Mouse (Mus musculus): Measurements from ENCODE around the gene March2. TPM values are rescaled to one million over a fixed set of nuclear protein-coding genes. Genes with fewer than 3 reads are reported as not detected.

Gene March2
- total RNA-seq, 2 experiments from 2014 or later: 66.9 to 73.5 TPM

DNA sequence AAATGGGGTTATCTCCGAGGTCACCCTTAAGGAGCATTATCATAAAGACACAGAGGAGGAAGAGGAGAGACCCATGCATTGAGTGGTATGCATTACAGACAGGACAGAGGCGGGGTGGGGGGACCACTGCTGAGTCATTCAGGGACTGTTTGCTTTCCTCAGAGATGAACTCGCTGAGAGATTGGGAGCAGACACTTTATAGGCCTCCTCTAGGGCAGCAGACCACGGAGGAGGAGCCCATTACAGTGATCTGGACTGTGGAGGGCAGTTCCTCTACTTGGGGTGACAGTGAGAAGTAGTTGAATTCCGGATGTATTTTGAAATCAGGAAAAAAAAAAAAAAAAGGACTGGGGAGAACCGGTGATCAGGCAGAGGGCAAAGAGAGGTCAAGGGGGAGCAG, 78.7 kb downstream of the March2 start:
- intact Hi-C loops (cut with DNase I): no loop called here
- no peak for DNase-seq

DNA sequence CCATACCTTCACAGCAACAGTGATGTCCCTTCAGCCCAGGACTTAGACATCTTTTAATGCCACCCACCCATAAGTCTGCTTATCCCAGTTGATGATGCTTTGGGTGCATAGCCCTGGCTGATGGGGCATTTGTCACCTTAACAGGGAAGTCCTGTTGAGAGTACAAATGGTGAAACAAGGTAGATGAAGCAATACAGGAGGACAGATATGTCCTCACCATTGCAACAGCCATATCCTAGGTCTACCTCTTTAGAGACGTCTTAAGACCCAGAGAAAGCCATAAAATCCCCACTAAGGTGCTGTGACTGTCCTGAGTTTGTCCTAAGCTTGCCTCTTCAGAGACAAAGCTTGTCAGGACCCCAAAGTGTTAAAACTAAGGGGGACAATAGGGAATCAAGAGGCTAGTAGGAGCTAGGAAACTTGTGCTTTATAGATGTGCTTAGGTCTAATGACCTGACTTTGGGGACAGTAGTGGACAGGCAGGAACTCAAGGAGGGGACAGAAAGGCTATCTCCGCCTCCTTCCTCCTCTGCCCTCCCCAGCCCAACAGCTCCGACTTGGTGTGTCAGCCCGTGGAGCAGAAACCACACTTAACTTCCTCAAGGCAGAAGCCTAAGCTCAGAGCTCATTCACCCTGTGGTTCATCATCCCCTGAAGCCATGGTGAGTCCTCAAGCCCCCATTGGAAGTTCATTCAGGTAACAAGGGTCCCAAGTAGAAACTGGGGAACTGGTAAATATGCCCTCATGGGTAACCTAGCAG, 80.8 kb downstream of the March2 start, which contains the start of gene Pram1:
Gene Pram1, plus strand, starts transcription at position 541 of the 761 bp plus-strand sequence.
- intact Hi-C loops (cut with DNase I): no loop called here

DNA sequence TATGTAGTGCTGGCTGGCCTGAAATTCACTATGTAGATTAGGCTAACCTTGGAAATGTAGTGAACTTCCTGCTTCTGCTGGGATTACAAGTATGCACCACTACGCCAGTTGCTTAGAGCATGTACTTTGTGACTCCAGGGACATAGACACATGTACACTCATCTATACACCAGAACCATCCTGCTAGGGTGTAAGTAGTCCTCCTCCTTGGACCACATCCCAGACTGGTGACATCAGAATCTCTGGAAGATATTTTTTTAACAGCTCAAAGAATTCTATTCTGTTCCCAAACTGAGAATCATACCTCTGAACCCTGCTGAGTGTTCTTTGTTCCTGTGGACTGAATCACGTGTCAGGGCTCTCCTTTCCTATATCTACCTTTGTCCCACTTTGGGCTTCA, 81.4 kb downstream of the March2 start:
- intact Hi-C loops (cut with DNase I): no loop called here
- DNase-seq: no peak

More for the DNA sequence above, 80.8 kb downstream of the March2 start, which contains the start of gene Pram1:
- DNase-seq: no peak

Other genes starting within 250 kb of the March2 start
- gene Adamts10, start 194.5 kb downstream of the March2 start, total RNA-seq (2021): 10 to 100 TPM; 63.9 to 64.7 TPM
- gene Myo1f, start 163.0 kb downstream of the March2 start, total RNA-seq (2021): 1 to 10 TPM in 1 of 2 experiments, under 1 TPM in 1; 0.92 to 1.3 TPM
- gene Zfp414, start 89.6 kb downstream of the March2 start, total RNA-seq (2021): 10 to 100 TPM; 58.8 to 60.6 TPM
- under 1 TPM in 1 of 2 experiments, not detected in 1; 0.24 TPM for gene Pram1, start 80.6 kb downstream of the March2 start, total RNA-seq (2021)
- gene Hnrnpm, start 31.8 kb downstream of the March2 start, total RNA-seq (2021): 100 to 1,000 TPM; 178 to 195 TPM
- 100 to 1,000 TPM; 361 to 382 TPM for gene Rab11b, start 41.9 kb upstream of the March2 start, total RNA-seq (2021)
- 10 to 100 TPM in 1 of 2 experiments, 1 to 10 TPM in 1; 9.7 to 10.8 TPM for gene Angptl4, start 63.2 kb upstream of the March2 start, total RNA-seq (2021)
- 10 to 100 TPM; 38.6 to 44.1 TPM for gene Kank3, start 91.8 kb upstream of the March2 start, total RNA-seq (2021)
- 1,000 to 10,000 TPM; 1,155 to 1,182 TPM for gene Rps28, start 105.9 kb upstream of the March2 start, total RNA-seq (2021)
- 100 to 1,000 TPM; 214 to 232 TPM for gene Ndufa7, start 105.9 kb upstream of the March2 start, total RNA-seq (2021)
- gene Cd320, start 124.4 kb upstream of the March2 start, total RNA-seq (2021): 10 to 100 TPM; 21.6 to 25.4 TPM
- gene Gm7029, start 155.2 kb upstream of the March2 start, total RNA-seq (2021): not detected
- 1 to 10 TPM; 7.7 to 9.4 TPM for gene Kifc1, start 172.0 kb upstream of the March2 start, total RNA-seq (2021)
- gene Platr17, start 186.5 kb upstream of the March2 start, total RNA-seq (2021): not detected
- 10 to 100 TPM; 37.6 to 39.2 TPM for gene Daxx, start 190.7 kb upstream of the March2 start, total RNA-seq (2021)
- 10 to 100 TPM; 45.5 to 56.6 TPM for gene Tapbp, start 197.2 kb upstream of the March2 start, total RNA-seq (2021)
- 10 to 100 TPM; 33.2 to 36.8 TPM for gene Zbtb22, start 197.2 kb upstream of the March2 start, total RNA-seq (2021)
- 10 to 100 TPM; 74.1 to 75.5 TPM for gene Rgl2, start 210.9 kb upstream of the March2 start, total RNA-seq (2021)
- 10 to 100 TPM; 90.5 to 96.1 TPM for gene Pfdn6, start 221.7 kb upstream of the March2 start, total RNA-seq (2021)
- 10 to 100 TPM; 30.1 to 36.6 TPM for gene Wdr46, start 222.0 kb upstream of the March2 start, total RNA-seq (2021)
- 1 to 10 TPM; 6.6 to 6.8 TPM for gene B3galt4, start 232.8 kb upstream of the March2 start, total RNA-seq (2021)
- 10 to 100 TPM; 72.2 to 72.6 TPM for gene Vps52, start 237.1 kb upstream of the March2 start, total RNA-seq (2021)
- 100 to 1,000 TPM; 557 to 591 TPM for gene Rps18, start 237.3 kb upstream of the March2 start, total RNA-seq (2021)

All from left cerebral cortex, postnatal 4 days (tissue).